Mouse (Mus musculus): ENCODE results near the gene Dok1.

DNA sequence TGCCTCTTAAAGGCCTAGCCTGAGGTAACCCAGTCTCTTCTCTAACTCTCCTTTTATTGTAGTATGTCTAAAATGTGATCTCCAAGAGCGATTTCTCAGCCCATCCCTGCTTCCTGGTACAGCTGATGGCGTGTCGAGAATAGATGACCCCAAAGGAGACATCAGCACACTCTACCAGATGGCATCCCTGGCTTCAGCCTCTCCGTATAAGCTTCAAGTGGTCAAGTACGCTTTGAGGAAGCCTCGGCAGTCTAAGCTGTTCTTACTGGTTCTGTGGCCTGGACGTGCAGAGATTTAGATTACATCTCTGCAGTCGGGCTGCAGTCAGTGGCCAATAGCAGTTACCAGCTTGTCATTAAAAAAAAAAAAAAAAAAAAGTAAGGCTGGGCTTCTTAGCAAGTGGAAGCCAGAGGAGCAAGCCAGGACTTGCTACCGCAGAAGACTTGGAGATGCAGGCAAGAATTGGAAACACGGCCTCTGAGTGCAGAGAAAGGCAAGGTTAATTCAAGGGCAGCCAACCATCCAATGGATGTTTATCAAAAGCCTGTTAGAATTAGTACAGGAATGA, 27.7 kb downstream of the Dok1 start:
- TF ChIP-seq GATA1 (IDR thresholded peaks at IDR 0.05; ENCODE audit: borderline replicate concordance, low read length) (no peak), FLI1 (IDR thresholded peaks at IDR 0.05; ENCODE audit: low read length) (no peak)

Measured in megakaryocyte, embryonic 14.5 days (primary cell).